ENCODE assay signal across 8 mouse cellular contexts in the genomic region with DNA sequence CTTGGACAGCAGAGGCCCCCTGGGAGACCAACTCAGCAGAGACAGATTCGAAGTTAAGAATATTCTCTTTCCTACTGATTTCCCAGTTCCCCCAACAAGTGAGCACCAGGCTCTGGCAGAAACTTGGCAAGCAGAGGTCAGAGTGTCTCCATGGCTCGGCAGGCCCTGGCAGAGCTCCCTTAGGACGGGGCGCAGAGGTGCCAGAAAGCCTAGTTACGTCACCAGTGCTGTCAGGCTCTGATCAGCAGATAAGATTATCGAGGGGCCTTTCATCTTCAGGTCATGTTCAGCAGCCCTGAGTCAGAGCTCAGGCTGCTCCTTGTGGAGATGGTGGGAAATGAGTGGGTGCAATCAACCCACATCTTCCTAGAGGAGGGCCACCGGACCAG.
DNase-seq lines count a peak whose midpoint lies in the region; ATAC-seq and TF ChIP-seq lines count a peak whose summit lies in the region.
"Had no signal": no experiment of that assay in that cellular context is flagged by ENCODE, and none has a peak within 500 bp of the region (broad histone marks: within the 10 kb centered on the region; RNA-seq: fewer than 3 reads in every experiment).

No protein-coding gene starts in this region.

- H3K4me2 ChIP-seq in liver, postnatal 0 days (ENCODE audit: low read depth, low read length), result no peak overlapping the region
- no peak overlapping the region for H3K4me2 ChIP-seq in heart, embryonic 13.5 days
- H3K4me2 ChIP-seq in midbrain, embryonic 14.5 days (ENCODE audit: low read length), result no peak overlapping the region

- no peak for TF ChIP-seq CTCF in liver, postnatal 0 days (IDR thresholded peaks at IDR 0.05; ENCODE audit: low read depth)

- peaks cover 13% of the 10 kb centered on the region for H3K4me1 ChIP-seq in liver, postnatal 0 days (ENCODE audit: insufficient read depth)
- peaks cover 16% of the 10 kb centered on the region for H3K4me1 ChIP-seq in heart, embryonic 13.5 days
- no peaks in the 10 kb centered on the region for H3K4me1 ChIP-seq in hindbrain, embryonic 10.5 days (replicated peaks)
- no peaks in the 10 kb centered on the region for H3K4me1 ChIP-seq in midbrain, embryonic 14.5 days (ENCODE audit: control insufficient read depth, insufficient read depth, low read length)

- no peak overlapping the region for H3K4me3 ChIP-seq in liver, postnatal 0 days (ENCODE audit: low read depth, low read length)
- H3K4me3 ChIP-seq in heart, embryonic 13.5 days, result no peak overlapping the region
- H3K4me3 ChIP-seq in hindbrain, embryonic 10.5 days, result no peak overlapping the region
- H3K4me3 ChIP-seq in midbrain, embryonic 14.5 days (replicated peaks; ENCODE audit: low read depth, low read length), result no peak overlapping the region
- H3K4me3 ChIP-seq: erythroblast, embryonic 14.5 days had no signal

- H3K9me3 ChIP-seq in liver, postnatal 0 days (ENCODE audit: low read length), result no peaks in the 10 kb centered on the region
- no peaks in the 10 kb centered on the region for H3K9me3 ChIP-seq in heart, embryonic 13.5 days
- no peaks in the 10 kb centered on the region for H3K9me3 ChIP-seq in hindbrain, embryonic 10.5 days
- no peaks in the 10 kb centered on the region for H3K9me3 ChIP-seq in midbrain, embryonic 14.5 days (ENCODE audit: control insufficient read depth, low read length)

- TF ChIP-seq EP300 in liver, postnatal 0 days (IDR thresholded peaks at IDR 0.05; ENCODE audit: low read depth), result no peak

- ATAC-seq in liver, postnatal 0 days, result peak; percentile 78
- ATAC-seq in heart, embryonic 13.5 days (ENCODE audit: extremely low read depth, insufficient number of reproducible peaks, low FRiP score, low TSS enrichment), result no peak
- ATAC-seq in megakaryocyte, adult 5-6 weeks (ENCODE audit: poor library complexity, severe bottlenecking), result peak; percentile 49
- ATAC-seq in midbrain, embryonic 14.5 days (ENCODE audit: low FRiP score, low TSS enrichment), result no peak

- H3K9ac ChIP-seq in liver, postnatal 0 days (replicated peaks), result no peak overlapping the region
- H3K9ac ChIP-seq in heart, embryonic 13.5 days, result no peak overlapping the region
- no peak overlapping the region for H3K9ac ChIP-seq in midbrain, embryonic 14.5 days (replicated peaks; ENCODE audit: low read length)

- no peaks in the 10 kb centered on the region for H3K36me3 ChIP-seq in liver, postnatal 0 days (replicated peaks; ENCODE audit: insufficient read depth, low read length)
- no peaks in the 10 kb centered on the region for H3K36me3 ChIP-seq in heart, embryonic 13.5 days
- no peaks in the 10 kb centered on the region for H3K36me3 ChIP-seq in hindbrain, embryonic 10.5 days
- no peaks in the 10 kb centered on the region for H3K36me3 ChIP-seq in midbrain, embryonic 14.5 days (ENCODE audit: control insufficient read depth, insufficient read depth, low read length)

- H3K27ac ChIP-seq in liver, postnatal 0 days (ENCODE audit: low read depth), result peak overlapping the region; percentile 12; the same call in 1 of the 2 replicates
- H3K27ac ChIP-seq in heart, embryonic 13.5 days (replicated peaks), result peak overlapping the region; percentile 39
- H3K27ac ChIP-seq in hindbrain, embryonic 10.5 days, result no peak overlapping the region
- H3K27ac ChIP-seq in midbrain, embryonic 14.5 days (replicated peaks; ENCODE audit: low read depth, low read length), result no peak overlapping the region

- DNase-seq in liver, postnatal 0 days, result peak; percentile 33
- no peak for DNase-seq in liver
- peak; percentile 6 to 8 for DNase-seq in cerebellum, adult 18-20 months
- DNase-seq in hindbrain, embryonic 10.5 days (ENCODE audit: low spot score), result no peak
- DNase-seq in midbrain, embryonic 14.5 days, result no peak

- WGBS in liver, postnatal 0 days (ENCODE audit: insufficient replicate concordance), result 41% methylated on average over 7 of the region's 7 CpGs
- 36% methylated on average over 7 of the region's 7 CpGs for WGBS in heart, embryonic 13.5 days
- 89% methylated on average over 7 of the region's 7 CpGs for WGBS in hindbrain, embryonic 10.5 days
- WGBS in midbrain, embryonic 14.5 days, result 85% methylated on average over 7 of the region's 7 CpGs

- no peaks in the 10 kb centered on the region for H3K27me3 ChIP-seq in liver, postnatal 0 days (ENCODE audit: insufficient read depth, low read length)
- no peaks in the 10 kb centered on the region for H3K27me3 ChIP-seq in heart, embryonic 13.5 days (replicated peaks)
- no peaks in the 10 kb centered on the region for H3K27me3 ChIP-seq in hindbrain, embryonic 10.5 days (ENCODE audit: insufficient read depth, poor library complexity, severe bottlenecking)
- H3K27me3 ChIP-seq in midbrain, embryonic 14.5 days (ENCODE audit: control insufficient read depth, insufficient read depth, low read length), result no peaks in the 10 kb centered on the region

Comparison
In these comparisons a context has a peak if more than half of its experiments do, and no peak if none do; other contexts are left out.
1. DNase-seq: peak in liver, postnatal 0 days (single experiment) and cerebellum, adult 18-20 months (2 of 2); none in liver (single experiment), hindbrain, embryonic 10.5 days (single experiment) and midbrain, embryonic 14.5 days (single experiment).
2. ATAC-seq: peak in liver, postnatal 0 days (single experiment) and megakaryocyte, adult 5-6 weeks (single experiment); none in heart, embryonic 13.5 days (single experiment) and midbrain, embryonic 14.5 days (single experiment).
3. H3K27ac ChIP-seq: peak in liver, postnatal 0 days (single experiment) and heart, embryonic 13.5 days (single experiment); none in hindbrain, embryonic 10.5 days (single experiment) and midbrain, embryonic 14.5 days (single experiment).